Mouse (Mus musculus) inflammation-experienced regulatory T-cells, adult 16 weeks (primary cell): Measurements from ENCODE around the gene Ahdc1. TPM values are rescaled to one million over a fixed set of nuclear protein-coding genes. Genes with fewer than 3 reads are reported as not detected.

Source experiments
- polyA plus RNA-seq: library from polyadenylated mRNA; unstranded; fragments of 100-300 nt; shearing (Covaris generic); gene quantifications from one replicate; pipeline ENCODE4 v1.2.1, GENCODE M21; 2017

The Ahdc1 gene
- polyA plus RNA-seq, result 6.7 TPM

GRCm38 (mm10) chr4:133011028-133011820 lies at the start of gene Ahdc1:
Gene Ahdc1 (plus strand): TSS chr4:133011260.

GRCm38 (mm10) chr4:132973814-132974398 lies 37.2 kb upstream of the Ahdc1 start, which contains the start of gene Fgr:
Gene Fgr (plus strand): TSS chr4:132974095.

Other genes starting within 250 kb of the Ahdc1 start
- 69.4 TPM for gene Rpa2, start 242.9 kb upstream of the Ahdc1 start, polyA plus RNA-seq
- 3.1 TPM for gene Themis2, start 214.9 kb upstream of the Ahdc1 start, polyA plus RNA-seq
- 55.3 TPM for gene Ppp1r8, start 168.1 kb upstream of the Ahdc1 start, polyA plus RNA-seq
- gene Stx12, start 126.8 kb upstream of the Ahdc1 start, polyA plus RNA-seq, result 44.6 TPM
- 27.1 TPM for gene Fam76a, start 88.7 kb upstream of the Ahdc1 start, polyA plus RNA-seq
- gene Fgr, start 37.2 kb upstream of the Ahdc1 start, polyA plus RNA-seq, result 5.7 TPM
- gene Wasf2, start 119.2 kb downstream of the Ahdc1 start, polyA plus RNA-seq, result 95.9 TPM
- not detected for gene Cd164l2, start 200.9 kb downstream of the Ahdc1 start, polyA plus RNA-seq
- not detected for gene Gpr3, start 201.3 kb downstream of the Ahdc1 start, polyA plus RNA-seq
- not detected for gene Map3k6, start 229.6 kb downstream of the Ahdc1 start, polyA plus RNA-seq